Mouse (Mus musculus) brain, embryonic 14.5 days (tissue): ENCODE measurements around the gene Trim11.

Experiments
- CTCF ChIP-seq: fragments of 200-500 bp; IDR thresholded peaks from 2 replicates; pipeline ENCODE4 v1.5.1; 2012; ENCODE audit warnings: inconsistent platforms, mild to moderate bottlenecking, moderate library complexity, borderline replicate concordance; ENCODE audit not compliant: insufficient read depth, insufficient read length; ENCODE audit errors: extremely low read depth
- POLR2A ChIP-seq: fragments of 200-500 bp; IDR thresholded peaks from 2 replicates; pipeline ENCODE4 v1.6.1; 2012; ENCODE audit warnings: mild to moderate bottlenecking, inconsistent platforms, borderline replicate concordance; ENCODE audit not compliant: poor library complexity, insufficient read depth, insufficient read length, severe bottlenecking; ENCODE audit errors: extremely low read depth

DNA sequence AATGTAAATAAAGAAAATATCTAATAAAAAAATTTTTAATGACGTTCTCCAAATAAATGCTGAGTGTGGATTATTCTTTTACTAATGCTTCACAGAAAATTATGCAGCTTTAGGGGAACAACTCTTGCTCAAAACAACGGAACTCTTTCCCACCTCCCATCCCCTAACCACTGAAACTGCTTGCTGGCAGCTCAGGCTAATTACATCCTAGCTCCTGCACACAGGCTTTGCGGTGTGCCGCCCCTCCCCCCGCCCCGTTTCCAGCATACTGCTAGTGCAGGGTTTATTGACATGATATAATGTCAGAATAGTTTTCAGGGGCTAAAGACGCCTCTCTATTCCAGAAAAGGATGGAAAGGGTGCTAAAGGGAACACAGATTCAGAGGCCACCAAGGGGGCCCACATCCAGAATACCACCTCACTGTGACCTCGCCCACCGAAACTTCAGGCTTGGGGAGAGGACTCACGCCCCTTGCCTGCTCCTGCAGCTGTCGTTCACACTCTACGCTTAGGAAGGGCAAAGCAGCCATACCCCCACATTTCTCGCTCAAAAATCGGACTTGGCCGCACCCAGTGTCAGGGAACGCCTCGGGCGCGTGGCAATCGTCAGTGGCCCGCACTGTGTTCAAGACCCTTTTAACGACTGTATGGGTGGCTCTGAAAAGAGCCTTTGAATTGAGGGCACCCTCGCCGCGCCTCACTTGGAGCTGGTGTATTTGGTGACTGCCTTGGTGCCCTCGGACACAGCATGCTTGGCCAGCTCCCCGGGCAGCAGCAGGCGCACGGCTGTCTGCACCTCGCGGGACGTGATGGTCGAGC lies 24.3 kb upstream of the Trim11 start:
- TF ChIP-seq POLR2A (no peak), CTCF (peak; percentile 12; the same call in 1 of the 2 replicates)
